9 mouse cellular contexts compared by ENCODE assay signal in the genomic region with DNA sequence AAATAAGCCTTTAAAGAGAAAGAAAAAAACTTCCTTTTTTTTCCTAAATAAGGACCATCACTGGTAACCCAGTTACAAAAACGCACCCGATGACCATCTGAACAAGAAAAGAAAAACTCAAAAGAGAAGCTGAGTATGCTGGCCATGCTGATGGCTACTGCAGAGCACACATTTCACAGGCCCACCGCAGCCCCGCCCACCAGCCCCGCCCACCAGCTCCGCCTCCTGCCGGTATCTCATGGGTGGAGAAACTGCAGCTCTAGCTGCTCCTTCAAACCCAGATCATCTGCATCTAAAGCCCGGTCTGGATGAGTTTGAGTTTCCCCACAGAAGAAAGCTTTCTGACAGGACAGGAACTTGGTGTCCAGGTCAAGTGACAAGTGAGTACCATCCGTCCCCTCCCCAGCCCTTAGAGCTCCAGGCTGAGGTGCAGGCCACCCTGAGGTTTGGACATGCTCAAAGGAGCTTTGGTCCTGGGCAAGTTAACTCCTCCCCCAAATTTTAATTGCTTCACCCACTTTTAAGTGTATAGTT. TPM values are rescaled to one million over a fixed set of nuclear protein-coding genes. Genes with fewer than 3 reads are reported as not detected.
A peak's percentile ranks its signal among the peaks of the same experiment; 100 is the strongest.
DNase-seq lines count a peak whose midpoint lies in the region; ATAC-seq and TF ChIP-seq lines count a peak whose summit lies in the region.
"Had no signal": no experiment of that assay in that cellular context is flagged by ENCODE, and none has a peak within 500 bp of the region (broad histone marks: within the 10 kb centered on the region; RNA-seq: fewer than 3 reads in every experiment).

No protein-coding gene starts in this region.

- no peaks in the 10 kb centered on the region for H3K36me3 ChIP-seq in hindbrain, postnatal 0 days (ENCODE audit: insufficient read depth, low read length)
- no peaks in the 10 kb centered on the region for H3K36me3 ChIP-seq in hindbrain, embryonic 13.5 days
- no peaks in the 10 kb centered on the region for H3K36me3 ChIP-seq in splenic B cell, adult 2 months (ENCODE audit: control insufficient read depth, insufficient read depth, low read length, poor library complexity, severe bottlenecking)
- H3K36me3 ChIP-seq: forebrain, embryonic 15.5 days had no signal

- H3K27me3 ChIP-seq in hindbrain, postnatal 0 days (ENCODE audit: insufficient read depth, low read length): no peaks in the 10 kb centered on the region
- no peaks in the 10 kb centered on the region for H3K27me3 ChIP-seq in hindbrain, embryonic 13.5 days
- no peaks in the 10 kb centered on the region for H3K27me3 ChIP-seq in splenic B cell, adult 2 months (ENCODE audit: control insufficient read depth, insufficient read depth, low read length, poor library complexity, severe bottlenecking)
- H3K27me3 ChIP-seq: forebrain, embryonic 15.5 days had no signal

- no peaks in the 10 kb centered on the region for H3K9me3 ChIP-seq in hindbrain, postnatal 0 days (ENCODE audit: low read length)
- no peaks in the 10 kb centered on the region for H3K9me3 ChIP-seq in hindbrain, embryonic 13.5 days
- H3K9me3 ChIP-seq: forebrain, embryonic 15.5 days had no signal

- no peak overlapping the region for H3K27ac ChIP-seq in hindbrain, postnatal 0 days
- H3K27ac ChIP-seq in hindbrain, embryonic 13.5 days: no peak overlapping the region
- peak overlapping the region; percentile 59 for H3K27ac ChIP-seq in embryonic fibroblast, embryonic 13.5 days (ENCODE audit: insufficient read depth, low read length)
- H3K27ac ChIP-seq: forebrain, embryonic 15.5 days had no signal

- peaks cover 2% of the 10 kb centered on the region; the same call in 1 of the 2 replicates for H3K4me1 ChIP-seq in hindbrain, postnatal 0 days (ENCODE audit: insufficient read depth, low read length)
- peaks cover 27% of the 10 kb centered on the region for H3K4me1 ChIP-seq in hindbrain, embryonic 13.5 days (replicated peaks)
- peaks cover 19% of the 10 kb centered on the region for H3K4me1 ChIP-seq in embryonic fibroblast, embryonic 13.5 days (ENCODE audit: control insufficient read depth, insufficient read depth, low read length)

- DNase-seq in hindbrain, postnatal 0 days (ENCODE audit: low spot score): no peak
- DNase-seq in thymus, postnatal 14 days: peak; percentile 18
- no peak for DNase-seq in thymus, postnatal 0 days (ENCODE audit: low spot score)
- DNase-seq in splenic B cell, adult 2 months (ENCODE audit: low read depth, low spot score): peak; percentile 28
- no peak for DNase-seq in ovary, postnatal 36 days (ENCODE audit: low spot score)
- no peak for DNase-seq in urinary bladder, postnatal 14 days (ENCODE audit: low spot score)

- H3K4me3 ChIP-seq in hindbrain, postnatal 0 days (ENCODE audit: low read length): no peak overlapping the region
- H3K4me3 ChIP-seq in hindbrain, embryonic 13.5 days: no peak overlapping the region
- no peak overlapping the region for H3K4me3 ChIP-seq in embryonic fibroblast, embryonic 13.5 days (ENCODE audit: insufficient read depth, low read length)
- H3K4me3 ChIP-seq: forebrain, embryonic 15.5 days had no signal

- no peak for TF ChIP-seq POLR2A in embryonic fibroblast, embryonic 13.5 days (IDR thresholded peaks at IDR 0.05; ENCODE audit: low read depth, low read length)

- no peak overlapping the region for H3K9ac ChIP-seq in hindbrain, postnatal 0 days (replicated peaks; ENCODE audit: low read length)
- no peak overlapping the region for H3K9ac ChIP-seq in hindbrain, embryonic 13.5 days
- H3K9ac ChIP-seq: forebrain, embryonic 15.5 days had no signal

- H3K4me2 ChIP-seq in hindbrain, postnatal 0 days (ENCODE audit: low read depth, low read length): no peak overlapping the region
- no peak overlapping the region for H3K4me2 ChIP-seq in hindbrain, embryonic 13.5 days
- H3K4me2 ChIP-seq: forebrain, embryonic 15.5 days had no signal

- TF ChIP-seq CTCF in hindbrain, postnatal 0 days (IDR thresholded peaks at IDR 0.05; ENCODE audit: low read depth): no peak
- no peak for TF ChIP-seq CTCF in embryonic fibroblast, embryonic 13.5 days (IDR thresholded peaks at IDR 0.05; ENCODE audit: borderline replicate concordance, insufficient read depth, low read length)

- ATAC-seq in hindbrain, postnatal 0 days: 0 out of 2 replicates have a peak, but pooled peaks have one; percentile 48
- ATAC-seq in hindbrain, embryonic 13.5 days (ENCODE audit: low FRiP score): no peak
- ATAC-seq: forebrain, embryonic 15.5 days had no signal

- 36% methylated on average over 9 of the region's 9 CpGs for WGBS in hindbrain, postnatal 0 days
- 30% methylated on average over 9 of the region's 9 CpGs for WGBS in hindbrain, embryonic 13.5 days

RNA-seq across cellular contexts. Expression of gene Apbb2, which starts 16.2 kb away (rescaled TPM):
- total RNA-seq in hindbrain, postnatal 0 days (2014; rRNA removed): 66.0 and 76.9 TPM in 2 replicates
- polyA plus RNA-seq in hindbrain, postnatal 0 days (2015; fragmentation: Nextera tagmentation; extraction: Ambion mirVana): 67.9 and 72.1 TPM in 2 replicates
- 126 TPM in 2 replicates for polyA plus RNA-seq in hindbrain, embryonic 13.5 days (2015; fragmentation: Nextera tagmentation; extraction: Ambion mirVana)
- 7.3 and 10.6 TPM in 2 replicates for polyA plus RNA-seq in thymus, postnatal 0 days (2015; fragmentation: Nextera tagmentation; extraction: Ambion mirVana)
- 71.9 and 88.0 TPM in 2 replicates for polyA plus RNA-seq in embryonic fibroblast, embryonic 13.5 days (2011; ENCODE audit: insufficient read length, low read depth, missing spikeins)

Comparison
In these comparisons a context has a peak if more than half of its experiments do, and no peak if none do; other contexts are left out.
1. DNase-seq: peak in thymus, postnatal 14 days (single experiment) and splenic B cell, adult 2 months (single experiment); none in hindbrain, postnatal 0 days (single experiment), thymus, postnatal 0 days (single experiment), ovary, postnatal 36 days (single experiment) and urinary bladder, postnatal 14 days (single experiment).